8 mouse cellular contexts compared by ENCODE assay signal in genomic region chr4:97751030-97751482, GRCm38 (mm10). TPM values are rescaled to one million over a fixed set of nuclear protein-coding genes. Genes with fewer than 3 reads are reported as not detected.
DNase-seq lines count a peak whose midpoint lies in the region; ATAC-seq and TF ChIP-seq lines count a peak whose summit lies in the region.

No protein-coding gene starts in this region.

- peak overlapping the region; percentile 75 for H3K4me2 ChIP-seq in embryonic facial prominence, embryonic 14.5 days (ENCODE audit: low read depth, low read length)
- H3K4me2 ChIP-seq in limb, embryonic 12.5 days: peak overlapping the region; percentile 91
- H3K4me2 ChIP-seq in midbrain, embryonic 14.5 days (ENCODE audit: low read length): peak overlapping the region; percentile 60

- DNase-seq in 416B (ENCODE audit: low read depth): peak; percentile 98
- DNase-seq in embryonic facial prominence, embryonic 14.5 days (ENCODE audit: low spot score): peak; percentile 97
- peak; percentile 95 to 98 for DNase-seq in heart, adult 18-20 months
- DNase-seq in kidney, adult 2 months: peak; percentile 95
- peak; percentile 93 for DNase-seq in midbrain, embryonic 14.5 days
- DNase-seq in spleen, adult 18-20 months: peak; percentile 68 to 85

- peak overlapping the region; percentile 69 for H3K9ac ChIP-seq in embryonic facial prominence, embryonic 14.5 days (ENCODE audit: low read depth, low read length)
- H3K9ac ChIP-seq in limb, embryonic 12.5 days (replicated peaks): peak overlapping the region; percentile 68
- peak overlapping the region; percentile 30; the same call in 1 of the 2 replicates for H3K9ac ChIP-seq in midbrain, embryonic 14.5 days (replicated peaks; ENCODE audit: low read length)

- H3K27ac ChIP-seq in bone marrow, adult 2 months (ENCODE audit: control insufficient read depth, insufficient read depth, low read depth, low read length, poor library complexity): peak overlapping the region; percentile 90
- H3K27ac ChIP-seq in embryonic facial prominence, embryonic 14.5 days (replicated peaks; ENCODE audit: low read depth, low read length): peak overlapping the region; percentile 67; the same call in 1 of the 2 replicates
- H3K27ac ChIP-seq in kidney, adult 2 months (ENCODE audit: insufficient read depth, low read depth, low read length): peak overlapping the region; percentile 92
- peak overlapping the region; percentile 77 for H3K27ac ChIP-seq in limb, embryonic 12.5 days
- H3K27ac ChIP-seq in midbrain, embryonic 14.5 days (replicated peaks; ENCODE audit: low read depth, low read length): 0 out of 2 replicates have a peak overlapping the region, but pooled peaks have one; percentile 37

- TF ChIP-seq CTCF in bone marrow, adult 2 months (IDR thresholded peaks at IDR 0.05; ENCODE audit: control insufficient read depth, insufficient read depth, low read length): peak; percentile 94
- TF ChIP-seq CTCF in kidney, adult 2 months (conservative IDR thresholded peaks at IDR 0.05; ENCODE audit: insufficient read depth, insufficient read length, low read depth, low read length): peak; percentile 93

- WGBS in bone marrow, adult 2 months: under 1% methylated on average over 20 of the region's 20 CpGs
- WGBS in embryonic facial prominence, embryonic 14.5 days: 0% methylated on average over 20 of the region's 20 CpGs
- under 1% methylated on average over 20 of the region's 20 CpGs for WGBS in kidney, adult 2 months
- under 1% methylated on average over 20 of the region's 20 CpGs for WGBS in limb, embryonic 12.5 days
- under 1% methylated on average over 20 of the region's 20 CpGs for WGBS in midbrain, embryonic 14.5 days

- H3K4me3 ChIP-seq in bone marrow, adult 2 months (replicated peaks; ENCODE audit: control insufficient read depth, low read depth, low read length): peak overlapping the region; percentile 75
- H3K4me3 ChIP-seq in embryonic facial prominence, embryonic 14.5 days (ENCODE audit: low read depth, low read length): peak overlapping the region; percentile 43
- H3K4me3 ChIP-seq in kidney, adult 2 months (ENCODE audit: insufficient read depth, low read depth, low read length): peak overlapping the region; percentile 52
- H3K4me3 ChIP-seq in limb, embryonic 12.5 days (replicated peaks): peak overlapping the region; percentile 44
- peak overlapping the region; percentile 30 for H3K4me3 ChIP-seq in midbrain, embryonic 14.5 days (replicated peaks; ENCODE audit: low read depth, low read length)

- H3K9me3 ChIP-seq in embryonic facial prominence, embryonic 14.5 days (ENCODE audit: control insufficient read depth, low read length): no peaks in the 10 kb centered on the region
- no peaks in the 10 kb centered on the region for H3K9me3 ChIP-seq in limb, embryonic 12.5 days
- H3K9me3 ChIP-seq in midbrain, embryonic 14.5 days (ENCODE audit: control insufficient read depth, low read length): no peaks in the 10 kb centered on the region

- TF ChIP-seq POLR2A in bone marrow, adult 2 months (IDR thresholded peaks at IDR 0.05; ENCODE audit: borderline replicate concordance, control insufficient read depth, low read depth, low read length): peak; percentile 73; the same call in 1 of the 2 replicates
- TF ChIP-seq POLR2A in kidney, adult 2 months (IDR thresholded peaks at IDR 0.05; ENCODE audit: low read depth, low read length): peak; percentile 22

- H3K4me1 ChIP-seq in bone marrow, adult 2 months (ENCODE audit: control insufficient read depth, insufficient read depth, low read length): no peaks in the 10 kb centered on the region
- H3K4me1 ChIP-seq in embryonic facial prominence, embryonic 14.5 days (ENCODE audit: control insufficient read depth, insufficient read depth, low read length): peaks cover 4% of the 10 kb centered on the region; the same call in 1 of the 2 replicates
- peaks cover 8% of the 10 kb centered on the region; the same call in 1 of the 2 replicates for H3K4me1 ChIP-seq in kidney, adult 2 months (ENCODE audit: control insufficient read depth, insufficient read depth, low read length)
- peaks cover 45% of the 10 kb centered on the region for H3K4me1 ChIP-seq in limb, embryonic 12.5 days (replicated peaks)
- H3K4me1 ChIP-seq in midbrain, embryonic 14.5 days (ENCODE audit: control insufficient read depth, insufficient read depth, low read length): peaks cover 9% of the 10 kb centered on the region

- ATAC-seq in embryonic facial prominence, embryonic 14.5 days (ENCODE audit: low read depth): peak; percentile 83
- peak; percentile 41 for ATAC-seq in limb, embryonic 12.5 days (ENCODE audit: insufficient number of reproducible peaks, insufficient read depth, low FRiP score, low TSS enrichment, low read depth)
- ATAC-seq in midbrain, embryonic 14.5 days (ENCODE audit: low FRiP score, low TSS enrichment): peak; percentile 72

- H3K36me3 ChIP-seq in embryonic facial prominence, embryonic 14.5 days (ENCODE audit: control insufficient read depth, insufficient read depth, low read length): no peaks in the 10 kb centered on the region
- no peaks in the 10 kb centered on the region for H3K36me3 ChIP-seq in kidney, adult 2 months (ENCODE audit: control insufficient read depth, insufficient read depth, low read length)
- H3K36me3 ChIP-seq in limb, embryonic 12.5 days: no peaks in the 10 kb centered on the region
- H3K36me3 ChIP-seq in midbrain, embryonic 14.5 days (ENCODE audit: control insufficient read depth, insufficient read depth, low read length): no peaks in the 10 kb centered on the region

- 0 out of 2 replicates have a peak, but pooled peaks cover 3% of the 10 kb centered on the region for H3K27me3 ChIP-seq in embryonic facial prominence, embryonic 14.5 days (replicated peaks; ENCODE audit: control insufficient read depth, insufficient read depth, low read length)
- H3K27me3 ChIP-seq in kidney, adult 2 months (replicated peaks; ENCODE audit: control insufficient read depth, insufficient read depth, low read length): no peaks in the 10 kb centered on the region
- peaks cover 4% of the 10 kb centered on the region; the same call in 1 of the 2 replicates for H3K27me3 ChIP-seq in limb, embryonic 12.5 days
- peaks cover 54% of the 10 kb centered on the region for H3K27me3 ChIP-seq in midbrain, embryonic 14.5 days (ENCODE audit: control insufficient read depth, insufficient read depth, low read length)

RNA-seq across cellular contexts. Expression of gene Nfia, which starts 21.5 kb away (rescaled TPM):
- 5.8 and 6.1 TPM in 2 replicates for polyA plus RNA-seq in bone marrow, adult 2 months (2011; ENCODE audit: insufficient read depth, insufficient read length, low replicate concordance, missing spikeins)
- 61.7 and 62.6 TPM in 2 replicates for polyA plus RNA-seq in embryonic facial prominence, embryonic 14.5 days (2014; fragmentation: Nextera tagmentation; extraction: Ambion mirVana)
- total RNA-seq in heart, adult 18-20 months (2021): 100 to 1,000 TPM; 115 to 127 TPM
- 46.5 and 47.1 TPM in 2 replicates for polyA plus RNA-seq in kidney, adult 2 months (2012; rRNA removed)
- polyA plus RNA-seq in limb, embryonic 12.5 days (2016; fragmentation: Nextera tagmentation; extraction: Ambion mirVana): 53.9 and 56.7 TPM in 2 replicates
- polyA plus RNA-seq in midbrain, embryonic 14.5 days (2014; fragmentation: Nextera tagmentation; extraction: Ambion mirVana): 30.1 and 37.2 TPM in 2 replicates

RNA-seq across cellular contexts. Expression of gene E130114P18Rik, which starts 26.8 kb away (rescaled TPM):
- not detected in 2 replicates for polyA plus RNA-seq in bone marrow, adult 2 months (2011; ENCODE audit: insufficient read depth, insufficient read length, low replicate concordance, missing spikeins)
- polyA plus RNA-seq in embryonic facial prominence, embryonic 14.5 days (2014; fragmentation: Nextera tagmentation; extraction: Ambion mirVana): 4.1 and 4.4 TPM in 2 replicates
- total RNA-seq in heart, adult 18-20 months (2021): not detected
- polyA plus RNA-seq in kidney, adult 2 months (2012; rRNA removed): 0.10 and 0.45 TPM in 2 replicates
- polyA plus RNA-seq in limb, embryonic 12.5 days (2016; fragmentation: Nextera tagmentation; extraction: Ambion mirVana): 5.4 and 6.4 TPM in 2 replicates
- 22.4 and 23.6 TPM in 2 replicates for polyA plus RNA-seq in midbrain, embryonic 14.5 days (2014; fragmentation: Nextera tagmentation; extraction: Ambion mirVana)

Comparison
In these comparisons a context has a peak if more than half of its experiments do, and no peak if none do; other contexts are left out.
1. Peak in every context shown above with its lines: DNase-seq, ATAC-seq, H3K4me3 ChIP-seq and H3K27ac ChIP-seq.
2. H3K27ac ChIP-seq: peak in every context shown above with its lines; median percentile 92 in kidney, adult 2 months; 90 in bone marrow, adult 2 months; 77 in limb, embryonic 12.5 days; 67 in embryonic facial prominence, embryonic 14.5 days; 37 in midbrain, embryonic 14.5 days.